Mouse (Mus musculus): Measurements from ENCODE around the gene Myo9a.

The Myo9a gene

DNA sequence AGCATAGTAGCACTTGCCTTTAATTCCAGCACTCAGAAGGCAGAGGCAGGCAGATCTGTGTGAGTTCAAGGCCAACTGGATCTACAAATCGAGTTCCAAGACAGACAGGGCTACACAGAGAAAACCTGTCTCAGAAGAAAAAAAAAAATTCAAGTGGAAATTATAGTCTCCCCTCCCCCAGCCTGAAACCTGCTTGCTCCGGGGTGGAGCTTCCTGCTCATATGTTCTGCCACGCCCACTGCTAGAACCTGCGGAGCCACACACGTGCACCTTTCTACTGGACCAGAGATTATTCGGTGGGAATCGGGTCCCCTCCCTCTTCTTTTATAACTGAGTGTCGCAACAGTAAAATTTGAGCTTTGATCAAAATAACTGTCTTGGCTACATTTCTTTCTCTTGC, 185.2 kb downstream of the Myo9a start:
- POLR2A ChIA-PET = interaction anchor here in 3 of 4 experiments (0.7 to 3.6 kb wide), 6 partner anchors 8 to 270 kb away, joined by 3 to 11 read pairs (median 4); no protein-coding TSS in a partner anchor
- CTCF ChIA-PET = interaction anchor here in 2 of 4 experiments (0.7 to 1.3 kb wide), 2 partner anchors 20 to 34 kb away, joined by 3 to 4 read pairs; no protein-coding TSS in a partner anchor

DNA sequence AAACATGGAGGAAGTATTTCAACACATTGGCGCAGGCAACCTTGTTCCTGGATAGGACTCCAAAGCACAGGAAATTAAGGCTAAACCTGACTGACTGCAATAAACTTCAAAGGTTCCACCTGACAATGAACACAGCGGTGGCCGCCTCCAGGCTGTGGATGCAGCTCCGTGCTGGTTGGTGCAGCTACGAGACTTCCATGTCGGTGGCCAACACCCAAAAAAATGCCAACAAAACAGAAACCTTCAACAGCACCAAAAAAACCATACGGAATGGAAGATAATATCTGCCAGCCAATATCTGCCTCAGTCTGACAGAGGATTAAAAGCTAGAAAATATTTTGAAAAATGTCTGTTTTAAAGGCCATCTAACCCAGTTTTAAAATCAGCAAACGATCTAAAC, 187.8 kb downstream of the Myo9a start:
- ChIA-PET CTCF (interaction anchor here in 2 of 4 experiments (0.6 to 1.4 kb wide), 3 partner anchors 21 to 71 kb away, joined by 4 to 11 read pairs (median 6); no protein-coding TSS in a partner anchor), POLR2A (interaction anchor here in 2 of 4 experiments (0.6 to 3.7 kb wide), 11 partner anchors 8 to 282 kb away, joined by 3 to 20 read pairs (median 4); partner anchors contain the start of genes Myo9a (in 1 of the 2), Pkm (in 1 of the 2) and Senp8 (in 1 of the 2))

DNA sequence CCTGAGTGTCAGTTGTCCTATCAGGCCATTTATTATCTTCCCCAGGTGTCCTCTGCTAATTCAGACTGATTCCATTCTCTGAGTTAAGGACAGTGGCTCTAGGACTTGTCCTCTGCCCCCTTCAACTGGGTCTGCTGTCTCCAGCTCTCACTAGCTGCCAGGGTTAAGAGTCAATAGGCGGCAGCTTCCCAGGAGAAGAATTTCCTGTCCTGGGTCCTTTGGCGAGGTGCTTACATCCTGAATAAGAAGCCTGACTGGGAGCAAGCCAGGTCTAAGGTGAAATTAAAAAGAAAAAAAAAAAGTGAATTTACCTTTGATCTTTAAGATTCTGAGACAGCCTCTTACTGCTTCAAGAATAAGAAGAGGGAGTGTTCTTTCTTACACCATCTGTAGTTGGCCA, 189.0 kb downstream of the Myo9a start:
- POLR2A ChIA-PET = interaction anchor here in 3 of 4 experiments (0.7 to 3.7 kb wide), 14 partner anchors 9 to 284 kb away, joined by 3 to 20 read pairs (median 5); partner anchors contain the start of genes Myo9a (in 1 of the 3), Pkm (in 1 of the 3) and Senp8 (in 1 of the 3)
- CTCF ChIA-PET = interaction anchor here in 1 of 4 experiments (1.0 kb wide), 1 partner anchor 20 kb away, joined by 4 read pairs; no protein-coding TSS in a partner anchor

DNA sequence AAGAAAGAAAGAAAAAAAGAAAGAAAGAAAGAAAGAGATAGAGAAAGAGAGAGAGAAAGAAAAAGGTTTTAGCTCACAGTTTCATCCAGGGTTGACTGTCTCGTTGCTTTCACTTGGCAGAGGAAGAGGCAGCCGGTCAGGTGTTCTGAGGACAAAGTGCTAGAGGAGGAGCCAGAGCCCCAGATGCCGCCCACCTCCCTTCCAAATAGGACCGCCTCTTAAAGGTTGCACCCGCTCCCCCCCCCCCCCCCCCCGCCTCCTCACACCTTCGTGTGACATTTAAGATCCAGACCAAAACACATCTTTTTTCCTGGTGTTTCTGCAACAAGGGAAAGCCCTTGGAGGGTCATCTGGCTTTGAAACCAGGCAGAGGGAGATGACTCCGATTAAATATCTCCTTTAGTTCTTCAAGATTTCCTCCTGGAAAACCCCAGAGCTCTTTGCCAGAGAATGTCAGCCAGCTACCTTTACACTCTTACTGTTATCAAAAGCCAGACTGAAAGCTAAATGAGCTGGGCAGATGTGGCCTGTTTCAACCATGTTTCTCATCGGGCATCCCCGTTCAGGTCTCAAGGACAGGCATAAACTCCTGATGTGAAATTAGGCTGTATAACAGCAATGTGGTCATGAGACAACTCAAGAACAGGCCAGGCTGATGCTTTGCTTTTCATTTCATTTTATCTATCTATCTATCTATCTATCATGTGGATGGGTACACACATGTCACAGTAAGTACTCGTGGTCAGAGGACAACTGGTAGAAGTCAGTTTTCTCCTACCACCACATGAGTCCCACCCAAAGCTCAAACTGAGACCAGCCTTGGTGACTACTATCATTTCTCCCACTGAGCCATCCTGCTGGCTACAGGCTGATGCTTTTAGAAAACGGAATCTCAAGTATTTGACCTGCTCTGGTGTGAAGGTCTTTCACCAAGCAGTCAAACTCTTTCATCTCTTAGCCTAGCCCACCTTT, 190.5 kb downstream of the Myo9a start:
- ChIA-PET POLR2A (interaction anchor here in 3 of 4 experiments (0.6 to 3.7 kb wide), 17 partner anchors 11 to 554 kb away, joined by 3 to 20 read pairs (median 3); partner anchors contain the start of genes Myo9a (in 1 of the 3), Pkm (in 1 of the 3) and Senp8 (in 1 of the 3)), CTCF (interaction anchor here in 2 of 4 experiments (0.6 to 1.5 kb wide), 5 partner anchors 18 to 607 kb away, joined by 3 to 8 read pairs (median 4); no protein-coding TSS in a partner anchor)

DNA sequence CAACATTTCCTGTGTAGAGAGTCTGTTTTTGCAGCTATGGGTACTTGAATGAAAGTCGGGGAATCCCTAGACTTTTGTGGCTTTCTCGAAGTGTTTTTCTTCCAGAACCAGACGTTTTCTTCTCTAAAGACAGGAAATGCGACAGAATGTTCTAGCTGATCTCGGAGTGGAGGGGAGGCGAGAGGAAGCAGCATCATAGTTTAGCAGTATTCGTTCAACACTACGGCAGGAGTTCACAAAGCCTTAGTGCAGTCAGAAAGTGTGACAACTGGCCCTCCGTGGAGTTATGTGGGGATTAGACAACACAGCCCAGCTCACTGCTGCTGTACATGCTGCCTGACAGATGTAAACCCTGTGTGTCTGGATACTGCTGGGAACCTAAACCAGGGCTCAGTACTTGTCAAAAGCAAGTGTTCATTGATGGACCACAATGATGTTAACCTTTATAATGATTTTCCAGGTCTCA, 191.2 kb downstream of the Myo9a start:
- CTCF ChIA-PET = interaction anchor here in 2 of 4 experiments (0.6 to 1.1 kb wide), 2 partner anchors 17 to 215 kb away, joined by 5 to 8 read pairs; no protein-coding TSS in a partner anchor
- POLR2A ChIA-PET = interaction anchor here in 2 of 4 experiments (1.6 to 3.1 kb wide), 5 partner anchors 12 to 266 kb away, joined by 3 to 14 read pairs (median 7); partner anchors contain the start of genes Myo9a (in 1 of the 2) and Senp8 (in 1 of the 2)

DNA sequence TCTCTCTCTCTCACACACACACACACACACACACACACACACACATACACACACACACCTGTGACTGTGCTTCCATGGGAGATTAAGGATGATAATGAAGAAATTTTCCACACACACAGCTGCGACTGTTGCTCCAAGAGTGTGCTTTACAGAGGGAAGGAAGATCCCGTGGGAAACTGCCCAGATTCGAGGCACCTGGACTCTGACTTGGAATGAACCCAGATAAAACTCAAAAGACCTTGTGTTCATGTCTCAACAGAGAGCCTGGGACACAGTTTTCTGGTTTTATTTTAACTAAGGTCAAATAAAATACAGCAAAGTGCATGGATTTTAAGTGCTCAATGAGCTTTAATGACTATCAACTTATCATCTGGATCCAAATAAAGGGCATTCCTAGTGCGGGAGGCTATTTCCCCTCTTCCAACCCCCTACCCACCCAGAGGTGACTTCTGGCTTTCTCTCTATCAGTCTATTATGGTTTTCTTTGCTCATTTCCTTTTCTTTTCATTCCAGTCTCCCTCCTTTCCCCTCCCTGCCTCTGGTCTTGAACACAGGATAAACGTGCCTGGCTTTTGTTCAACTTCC, 191.9 kb downstream of the Myo9a start:
- ChIA-PET POLR2A (interaction anchor here in 2 of 4 experiments (0.7 to 2.6 kb wide), 5 partner anchors 13 to 266 kb away, joined by 3 to 7 read pairs (median 3); no protein-coding TSS in a partner anchor), CTCF (no interaction called here)

DNA sequence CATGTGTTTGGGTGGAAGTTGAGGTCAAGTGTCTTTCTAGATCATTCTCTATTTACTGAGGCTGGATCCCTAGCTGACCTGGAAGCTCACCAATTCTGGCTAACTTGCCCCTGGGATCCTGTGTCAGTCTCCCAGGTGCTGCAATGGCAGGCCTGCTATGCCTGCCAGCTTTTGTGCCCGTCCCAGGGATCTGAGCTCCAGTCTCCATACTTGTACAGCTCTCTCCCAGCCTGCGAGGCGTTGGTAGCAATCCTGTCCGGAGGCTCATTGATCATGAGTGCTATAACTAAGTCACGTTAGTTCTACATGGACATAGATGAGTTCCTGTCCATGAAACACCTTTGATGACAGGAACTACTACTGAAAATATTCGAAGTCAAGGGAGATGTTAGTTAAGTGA, 193.1 kb downstream of the Myo9a start:
- ChIA-PET CTCF (interaction anchor here in 2 of 4 experiments (0.6 to 1.0 kb wide), 2 partner anchors 26 to 131 kb away, joined by 3 read pairs; no protein-coding TSS in a partner anchor), POLR2A (interaction anchor here in 1 of 4 experiments (1.0 to 1.6 kb wide), 3 partner anchors 12 to 15 kb away, joined by 3 to 4 read pairs (median 3); no protein-coding TSS in a partner anchor)

DNA sequence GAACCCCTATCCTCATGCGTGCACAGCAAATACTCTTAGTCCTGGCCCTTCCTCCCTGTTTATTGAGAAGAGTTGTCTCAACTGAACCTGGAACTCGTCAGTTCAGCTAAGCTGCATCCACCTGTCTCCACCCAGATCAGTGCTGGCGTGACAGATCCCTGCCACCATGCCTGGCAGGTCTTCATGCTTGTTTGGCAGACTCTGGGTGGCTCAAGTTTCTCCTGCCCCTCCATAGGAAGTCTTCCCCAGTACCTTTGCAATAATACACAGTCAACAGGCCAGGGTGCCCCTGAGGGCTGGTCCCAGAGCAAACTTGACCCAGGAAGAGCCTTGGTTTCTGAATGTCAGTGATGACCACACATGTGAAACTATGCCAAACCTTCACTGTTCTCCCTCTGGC, 194.5 kb downstream of the Myo9a start:
- CTCF ChIA-PET = interaction anchor here in 1 of 4 experiments (0.9 kb wide), 1 partner anchor 24 kb away, joined by 3 read pairs; no protein-coding TSS in a partner anchor
- POLR2A ChIA-PET = interaction anchor here in 1 of 4 experiments (0.5 kb wide), 1 partner anchor 195 kb away, joined by 3 read pairs; the partner anchor contains the start of gene Senp8

DNA sequence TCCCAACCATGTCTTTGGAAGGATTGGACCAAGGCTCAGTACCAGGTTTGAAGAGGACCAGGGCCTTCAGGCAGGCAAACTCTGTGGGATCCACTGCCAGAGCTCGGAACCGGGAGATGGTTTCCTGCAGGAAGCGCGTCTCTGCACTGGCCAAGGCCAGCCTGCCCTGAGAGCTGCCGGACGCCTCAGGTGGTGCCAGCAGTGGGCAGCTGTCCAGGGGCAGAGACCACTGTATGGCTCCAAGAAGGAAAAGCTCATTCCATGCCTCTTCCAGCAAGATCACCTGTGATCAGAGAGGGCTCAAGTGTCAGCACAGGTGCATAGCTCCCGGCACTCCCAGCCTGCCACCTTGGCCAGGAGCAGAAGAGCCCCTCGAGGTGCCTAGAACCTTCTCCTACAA, 196.6 kb downstream of the Myo9a start:
- ChIA-PET CTCF (interaction anchor here in 3 of 4 experiments (1.0 to 1.4 kb wide), 4 partner anchors 9 to 43 kb away, joined by 3 to 4 read pairs (median 3); no protein-coding TSS in a partner anchor), POLR2A (interaction anchor here in 2 of 4 experiments (1.1 to 2.4 kb wide), 6 partner anchors 8 to 17 kb away, joined by 4 to 10 read pairs (median 6); no protein-coding TSS in a partner anchor)

DNA sequence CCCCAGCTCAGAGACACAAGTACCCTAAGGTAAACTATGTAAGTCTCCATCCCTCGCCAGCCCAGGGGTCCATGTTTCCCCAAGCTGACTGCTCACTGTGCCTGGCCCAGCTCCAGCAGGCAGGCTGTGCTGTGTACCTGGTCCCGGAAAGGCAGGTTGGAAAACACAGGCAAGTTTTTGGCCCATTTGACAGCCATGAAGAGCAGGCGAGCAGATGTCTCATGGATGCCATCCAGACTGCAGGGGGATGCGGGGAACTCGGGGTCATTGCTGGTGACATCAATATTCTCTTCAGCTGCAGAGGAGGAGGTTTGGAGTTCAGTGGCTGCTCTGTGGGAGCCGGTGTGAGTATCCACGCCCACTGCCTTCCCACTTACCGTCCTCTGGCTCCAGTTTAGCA, 197.5 kb downstream of the Myo9a start:
- POLR2A ChIA-PET = interaction anchor here in 2 of 4 experiments (0.8 to 2.4 kb wide), 7 partner anchors 8 to 291 kb away, joined by 3 to 10 read pairs (median 5); no protein-coding TSS in a partner anchor
- CTCF ChIA-PET = interaction anchor here in 3 of 4 experiments (0.5 to 1.4 kb wide), 6 partner anchors 8 to 42 kb away, joined by 3 to 4 read pairs (median 3); no protein-coding TSS in a partner anchor

DNA sequence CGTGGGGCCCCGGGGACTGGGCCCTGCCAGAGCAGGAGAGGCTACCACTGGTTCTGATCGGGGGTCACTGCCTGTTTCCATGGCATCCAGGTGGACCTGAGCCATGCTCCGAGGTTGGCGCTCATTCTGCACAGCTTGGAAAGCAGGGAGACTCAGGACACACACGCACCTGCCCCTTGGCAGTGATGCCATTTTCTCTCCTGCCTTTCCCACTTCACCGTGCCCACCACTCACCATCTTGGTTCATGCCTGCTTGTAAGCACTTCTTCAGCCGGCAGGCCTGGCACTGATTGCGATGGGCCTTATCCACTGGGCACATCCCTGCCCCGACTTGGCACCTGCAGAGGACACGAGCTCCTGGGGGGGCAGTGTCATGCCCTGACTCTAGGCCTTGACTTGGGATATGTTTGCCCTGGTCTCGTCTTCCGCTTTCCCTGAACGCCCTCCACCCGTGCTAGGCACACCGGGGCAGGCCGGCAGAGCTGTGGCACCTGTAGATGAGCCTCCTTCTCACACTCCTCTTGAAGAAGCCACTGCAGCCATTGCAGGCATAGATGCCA, 198.1 kb downstream of the Myo9a start:
- POLR2A ChIA-PET = interaction anchor here in 2 of 4 experiments (0.8 to 2.4 kb wide), 8 partner anchors 7 to 292 kb away, joined by 3 to 10 read pairs (median 5); no protein-coding TSS in a partner anchor
- CTCF ChIA-PET = interaction anchor here in 2 of 4 experiments (0.7 to 1.4 kb wide), 3 partner anchors 11 to 170 kb away, joined by 3 to 4 read pairs (median 3); no protein-coding TSS in a partner anchor

DNA sequence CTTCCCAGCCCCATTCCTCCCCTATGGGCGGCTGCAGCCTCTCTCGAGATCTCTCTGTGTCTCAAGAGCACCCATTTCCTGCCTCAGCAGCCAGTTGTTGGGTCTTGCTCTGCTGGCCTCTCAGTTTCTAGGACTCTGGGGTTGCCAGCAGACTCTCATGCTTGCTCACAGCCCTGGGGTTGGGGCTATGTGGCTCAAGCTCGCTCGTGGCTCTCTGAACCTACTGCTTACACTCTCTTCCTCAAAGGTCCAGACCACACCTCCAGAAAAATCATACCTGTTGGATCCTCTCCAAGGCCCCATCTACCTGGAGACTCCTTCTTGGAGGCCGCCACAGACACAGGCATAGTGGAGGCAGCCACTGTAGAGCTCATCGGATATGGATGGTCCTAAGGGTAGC, 198.8 kb downstream of the Myo9a start:
- CTCF ChIA-PET = interaction anchor here in 2 of 4 experiments (0.7 to 1.6 kb wide), 4 partner anchors 10 to 295 kb away, joined by 3 to 6 read pairs (median 5); no protein-coding TSS in a partner anchor
- POLR2A ChIA-PET = interaction anchor here in 2 of 4 experiments (0.5 to 2.4 kb wide), 5 partner anchors 9 to 175 kb away, joined by 3 to 7 read pairs (median 5); no protein-coding TSS in a partner anchor

DNA sequence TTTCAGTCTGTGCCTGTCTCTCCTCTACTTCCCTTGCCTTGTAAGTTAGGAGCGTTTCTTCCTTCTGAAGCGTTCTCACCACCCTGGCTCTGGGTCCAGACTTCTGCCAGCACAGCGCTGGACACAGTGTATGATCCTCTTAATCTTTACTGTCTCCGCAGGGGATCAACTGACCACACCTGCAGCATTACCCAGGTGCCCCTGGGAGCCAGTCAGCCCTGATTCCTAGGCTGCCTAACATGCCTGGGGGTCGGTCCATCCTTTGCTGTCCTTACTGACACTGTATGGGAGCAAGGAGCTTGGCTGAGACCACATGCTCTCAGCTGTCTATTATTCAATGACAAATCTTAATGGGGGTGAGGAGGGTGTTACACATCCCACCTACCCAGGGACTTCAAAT, 199.3 kb downstream of the Myo9a start:
- CTCF ChIA-PET = interaction anchor here in 2 of 4 experiments (1.0 to 1.6 kb wide), 3 partner anchors 9 to 295 kb away, joined by 3 to 6 read pairs (median 6); no protein-coding TSS in a partner anchor
- POLR2A ChIA-PET = interaction anchor here in 2 of 4 experiments (1.0 to 1.6 kb wide), 2 partner anchors 13 to 19 kb away, joined by 3 read pairs; no protein-coding TSS in a partner anchor

DNA sequence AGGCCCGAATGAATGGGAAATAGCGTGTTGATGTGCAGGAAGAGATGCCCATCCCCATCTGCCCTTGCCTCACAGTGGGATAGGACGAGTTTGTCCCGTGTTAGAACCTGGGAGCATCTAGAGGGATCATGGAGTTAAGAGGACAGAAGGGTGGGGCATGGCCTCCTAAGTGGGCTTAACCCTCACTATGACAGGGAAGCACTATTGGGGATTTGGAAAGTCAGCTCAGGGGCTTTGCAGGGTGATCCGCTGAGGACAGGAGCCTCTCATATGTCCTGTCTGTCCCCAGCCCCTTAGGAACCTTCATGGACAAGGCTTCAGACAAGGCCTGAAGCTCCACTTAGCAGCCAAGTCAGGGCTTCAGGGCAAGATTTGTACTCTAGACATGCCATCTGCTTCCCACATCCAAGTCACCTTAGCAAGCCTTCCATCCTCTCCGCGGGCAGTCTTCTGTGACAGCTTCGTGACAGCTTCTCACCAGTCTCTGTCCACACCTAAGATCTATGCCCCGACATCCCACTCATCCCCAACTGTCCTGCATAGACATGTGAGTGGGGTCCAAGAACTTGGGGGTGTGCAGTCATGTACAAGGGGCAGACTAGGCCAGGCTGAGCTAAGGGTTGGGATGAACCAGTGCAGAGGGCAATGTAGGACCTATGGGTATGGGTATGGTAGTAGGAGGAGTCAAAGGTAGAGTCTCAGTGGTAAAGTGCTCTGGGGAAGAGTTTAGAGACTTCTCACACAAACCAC, 200.5 kb downstream of the Myo9a start:
- POLR2A ChIA-PET = interaction anchor here in 2 of 4 experiments (1.0 to 2.0 kb wide), 3 partner anchors 11 to 272 kb away, joined by 3 to 5 read pairs (median 3); no protein-coding TSS in a partner anchor
- CTCF ChIA-PET = interaction anchor here in 1 of 4 experiments (1.6 kb wide), 1 partner anchor 8 kb away, joined by 6 read pairs; no protein-coding TSS in a partner anchor

DNA sequence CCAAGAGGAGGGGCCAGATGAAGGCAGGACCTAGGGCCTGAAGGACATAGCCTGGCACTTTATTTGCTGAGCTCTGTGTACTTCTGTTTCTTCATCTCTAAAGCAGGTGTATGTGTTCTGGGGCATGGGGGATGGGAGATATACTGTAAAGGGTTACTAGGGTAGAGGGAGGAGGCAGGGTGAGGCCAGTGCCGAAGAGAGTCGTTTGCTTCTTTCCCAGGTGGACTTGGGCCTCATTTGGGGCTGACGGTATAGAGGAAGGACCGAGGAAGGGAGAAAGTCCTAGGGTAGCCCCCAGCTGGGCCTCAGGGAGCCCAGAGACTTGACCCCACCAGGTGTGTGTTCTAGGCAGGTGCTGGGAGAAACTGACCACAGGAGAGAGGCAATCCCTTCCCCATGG, 201.2 kb downstream of the Myo9a start:
- ChIA-PET POLR2A (interaction anchor here in 3 of 4 experiments (1.0 to 2.2 kb wide), 4 partner anchors 11 to 273 kb away, joined by 3 to 7 read pairs (median 4); no protein-coding TSS in a partner anchor), CTCF (no interaction called here)

Data from embryonic stem cell, embryonic (primary cell).